Mouse (Mus musculus) forebrain, embryonic 11.5 days (tissue): ENCODE measurements around the gene Osgep. TPM values are rescaled to one million over a fixed set of nuclear protein-coding genes. Genes with fewer than 3 reads are reported as not detected.
A peak's percentile ranks its signal among the peaks of the same experiment; 100 is the strongest.

Experiments
- ATAC-seq: fragments of 200-750 bp; cut with Nextera tagmentation; replicated peaks from 2 replicates; pipeline ENCODE4 v1.8.0; 2017; ENCODE audit warnings: moderate TSS enrichment; ENCODE audit not compliant: low FRiP score
- DNase-seq: peaks from one replicate; pipeline ENCODE4 v3.0.0-alpha.2; 2017; ENCODE audit warnings: low spot score
- H3K27ac ChIP-seq: fragments of 300-500 bp; sonication (generic); 2 replicates; pipeline ENCODE4 v1.5.1; 2014; ENCODE audit warnings: low read depth, low read length
- H3K27me3 ChIP-seq: fragments of 300-500 bp; sonication (generic); 2 replicates; pipeline ENCODE4 v1.6.1; 2014; ENCODE audit warnings: mild to moderate bottlenecking, low read length, mixed read lengths; ENCODE audit not compliant: control insufficient read depth, insufficient read depth
- H3K36me3 ChIP-seq: fragments of 300-500 bp; sonication (generic); 2 replicates; pipeline ENCODE4 v1.6.1; 2014; ENCODE audit warnings: mild to moderate bottlenecking, low read length, moderate library complexity, mixed read lengths; ENCODE audit not compliant: control insufficient read depth, insufficient read depth
- H3K4me1 ChIP-seq: fragments of 300-500 bp; sonication (generic); replicated peaks from 2 replicates; pipeline ENCODE4 v1.6.1; 2014; ENCODE audit warnings: low read length, mixed read lengths; ENCODE audit not compliant: control insufficient read depth, insufficient read depth
- H3K4me2 ChIP-seq: fragments of 300-500 bp; sonication (generic); 2 replicates; pipeline ENCODE4 v1.6.1; 2014; ENCODE audit warnings: low read depth, mild to moderate bottlenecking, low read length, moderate library complexity, mixed read lengths; ENCODE audit not compliant: severe bottlenecking
- H3K4me3 ChIP-seq: fragments of 300-500 bp; sonication (generic); 2 replicates; pipeline ENCODE4 v1.5.1; 2014; ENCODE audit warnings: low read depth, low read length
- H3K9ac ChIP-seq: fragments of 300-500 bp; sonication (generic); 2 replicates; pipeline ENCODE4 v1.6.1; 2014; ENCODE audit warnings: low read length
- H3K9me3 ChIP-seq: fragments of 300-500 bp; sonication (generic); 2 replicates; pipeline ENCODE4 v1.6.1; 2016; ENCODE audit warnings: low read length, mixed read lengths; ENCODE audit not compliant: control insufficient read depth
- WGBS: fragments of 180-500 bp; shearing (Covaris S2); extraction: QIAGEN DNeasy Blood & Tissue Kit; methylation state at CpG from one replicate; pipeline ENCODE4 v1.1.7; 2014; 5-methylcytosine and 5-hydroxymethylcytosine counted together
- polyA plus RNA-seq: library from polyadenylated mRNA; unstranded; fragments of >200 nt; fragmentation: Nextera tagmentation; extraction: Ambion mirVana; gene quantifications from 2 replicates; pipeline ENCODE4 v1.2.1, GENCODE M21; 2014

The Osgep gene
- polyA plus RNA-seq, 1 experiment from 2014 or later = 158 TPM

- Histone ChIP-seq H3K4me1 (peaks cover 2% of the 10 kb centered on the region; the same call in 1 of the 2 replicates), H3K27ac (peak within 1 kb of the TSS; percentile 72), H3K4me3 (peak within 1 kb of the TSS; percentile 42), H3K4me2 (peak within 1 kb of the TSS; percentile 61), H3K36me3 (no peaks in the 10 kb centered on the region), H3K27me3 (no peaks in the 10 kb centered on the region), H3K9ac (peak within 1 kb of the TSS; percentile 65), H3K9me3 (no peaks in the 10 kb centered on the region)
- DNase-seq (peak; percentile 95), ATAC-seq (peak; percentile 99)
- 18% methylated on average over 31 of the region's 31 CpGs for WGBS
These were observed 19.4 kb upstream of the Osgep start, which contains the start of gene Gm49342 for GRCm38 (mm10) chr14:50943932-50944667. Gene Gm49342 (plus strand): TSS chr14:50944517.

- no peak for ATAC-seq
- Histone ChIP-seq H3K4me3 (no peak overlapping the region), H3K9me3 (no peaks in the 10 kb centered on the region), H3K36me3 (no peaks in the 10 kb centered on the region), H3K27me3 (no peaks in the 10 kb centered on the region), H3K27ac (no peak overlapping the region), H3K4me1 (no peaks in the 10 kb centered on the region), H3K9ac (no peak overlapping the region), H3K4me2 (no peak overlapping the region)
- no peak for DNase-seq
- WGBS = 55% methylated on average over 2 of the region's 2 CpGs
These were observed 14.2 kb upstream of the Osgep start for GRCm38 (mm10) chr14:50938940-50939339.

- H3K36me3 ChIP-seq = no peaks in the 10 kb centered on the region
- H3K9ac ChIP-seq = no peak overlapping the region
- no peak overlapping the region for H3K4me3 ChIP-seq
- ATAC-seq (no peak), DNase-seq (no peak)
- H3K27ac ChIP-seq = no peak overlapping the region
- no peak overlapping the region for H3K4me2 ChIP-seq
- H3K27me3 ChIP-seq = no peaks in the 10 kb centered on the region
- no peaks in the 10 kb centered on the region for H3K4me1 ChIP-seq
- 85% methylated on average over 3 of the region's 3 CpGs for WGBS
- no peaks in the 10 kb centered on the region for H3K9me3 ChIP-seq
These were observed 13.6 kb upstream of the Osgep start for GRCm38 (mm10) chr14:50938119-50938908.

- 44% methylated on average over 1 of the region's 1 CpGs for WGBS
- ATAC-seq = no peak
These were observed 12.0 kb upstream of the Osgep start for GRCm38 (mm10) chr14:50936649-50937048.

GRCm38 (mm10) chr14:50931493-50932020 is 6.9 kb upstream of the Osgep start:
- 12% methylated on average over 12 of the region's 12 CpGs for WGBS
- H3K9me3 ChIP-seq = no peaks in the 10 kb centered on the region
- H3K4me1 ChIP-seq = peaks cover 7% of the 10 kb centered on the region; the same call in 1 of the 2 replicates
- ATAC-seq (no peak), DNase-seq (no peak)
- H3K4me3 ChIP-seq = peak overlapping the region; percentile 97
- peak overlapping the region; percentile 83 for H3K4me2 ChIP-seq
- H3K27me3 ChIP-seq = no peaks in the 10 kb centered on the region
- H3K27ac ChIP-seq = peak overlapping the region; percentile 89
- H3K36me3 ChIP-seq = peaks cover 4% of the 10 kb centered on the region; the same call in 1 of the 2 replicates
- peak overlapping the region; percentile 53 for H3K9ac ChIP-seq

More at GRCm38 (mm10) chr14:50936649-50937048, 12.0 kb upstream of the Osgep start:
- H3K9ac ChIP-seq = no peak overlapping the region
- H3K27ac ChIP-seq = no peak overlapping the region
- no peak for DNase-seq
- no peaks in the 10 kb centered on the region for H3K4me1 ChIP-seq
- H3K4me2 ChIP-seq = no peak overlapping the region
- no peaks in the 10 kb centered on the region for H3K36me3 ChIP-seq
- no peaks in the 10 kb centered on the region for H3K27me3 ChIP-seq
- H3K9me3 ChIP-seq = no peaks in the 10 kb centered on the region
- H3K4me3 ChIP-seq = no peak overlapping the region

GRCm38 (mm10) chr14:50930754-50931492 is 6.2 kb upstream of the Osgep start, which contains the start of the genes Pip4p1 and Pnp:
Gene Pip4p1 (minus strand): TSS chr14:50930856.
Gene Pnp (plus strand): TSS chr14:50931082.
- peak within 1 kb of the TSS; percentile 83 for H3K4me2 ChIP-seq
- ATAC-seq = peak; percentile 99

GRCm38 (mm10) chr14:50930377-50930753 is 5.7 kb upstream of the Osgep start:
- no peak for DNase-seq
- Histone ChIP-seq H3K9ac (peak overlapping the region; percentile 96), H3K4me2 (peak overlapping the region; percentile 83), H3K36me3 (peaks cover 4% of the 10 kb centered on the region; the same call in 1 of the 2 replicates), H3K27me3 (no peaks in the 10 kb centered on the region), H3K4me1 (peaks cover 9% of the 10 kb centered on the region; the same call in 1 of the 2 replicates), H3K9me3 (no peaks in the 10 kb centered on the region), H3K4me3 (peak overlapping the region; percentile 97), H3K27ac (peak overlapping the region; percentile 57; the same call in 1 of the 2 replicates)
- ATAC-seq = peak; percentile 54
- WGBS = under 1% methylated on average over 38 of the region's 38 CpGs

More at GRCm38 (mm10) chr14:50930754-50931492, 6.2 kb upstream of the Osgep start, which contains the start of the genes Pip4p1 and Pnp:
- Histone ChIP-seq H3K36me3 (peaks cover 4% of the 10 kb centered on the region; the same call in 1 of the 2 replicates), H3K4me3 (peak within 1 kb of the TSS; percentile 97), H3K9ac (peak within 1 kb of the TSS; percentile 96), H3K27me3 (no peaks in the 10 kb centered on the region), H3K9me3 (no peaks in the 10 kb centered on the region), H3K4me1 (peaks cover 9% of the 10 kb centered on the region; the same call in 1 of the 2 replicates), H3K27ac (peak within 1 kb of the TSS; percentile 89)
- WGBS = 0% methylated on average over 66 of the region's 68 CpGs
- peak; percentile 98 for DNase-seq
